Mouse (Mus musculus) thymus, adult 2 months (tissue): ENCODE results near the gene Shisal2a. TPM values are rescaled to one million over a fixed set of nuclear protein-coding genes. Genes with fewer than 3 reads are reported as not detected.

Experiments used
- DNase-seq: peaks from one replicate; pipeline ENCODE4 v3.0.0; 2021
- H3K27ac ChIP-seq: fragments of 200-500 bp; 2 replicates; pipeline ENCODE4 v1.5.1; 2012; ENCODE audit warnings: low read length, control low read depth; ENCODE audit not compliant: control insufficient read depth, insufficient read depth
- H3K27me3 ChIP-seq: fragments of 200-500 bp; 2 replicates; pipeline ENCODE4 v1.6.1; 2012; ENCODE audit warnings: mild to moderate bottlenecking, low read length, moderate library complexity, mixed read lengths; ENCODE audit not compliant: control insufficient read depth, insufficient read depth
- H3K36me3 ChIP-seq: fragments of 200-500 bp; 2 replicates; pipeline ENCODE4 v1.6.1; 2012; ENCODE audit warnings: mild to moderate bottlenecking, low read length, moderate library complexity; ENCODE audit not compliant: control insufficient read depth, insufficient read depth
- H3K4me1 ChIP-seq: fragments of 200-500 bp; replicated peaks from 2 replicates; pipeline ENCODE4 v1.6.1; 2012; ENCODE audit warnings: low read length; ENCODE audit not compliant: control insufficient read depth, insufficient read depth
- H3K4me3 ChIP-seq: fragments of 200-500 bp; 2 replicates; pipeline ENCODE4 v1.5.1; 2012; ENCODE audit warnings: mild to moderate bottlenecking, low read length, control low read depth, moderate library complexity; ENCODE audit not compliant: control insufficient read depth, insufficient read depth
- CTCF ChIP-seq: fragments of 200-500 bp; IDR thresholded peaks from 2 replicates; pipeline ENCODE4 v1.5.1; 2012; ENCODE audit warnings: mild to moderate bottlenecking, control low read depth, low read length, moderate library complexity, borderline replicate concordance; ENCODE audit not compliant: control insufficient read depth, poor library complexity, insufficient read depth; ENCODE audit errors: extremely low read depth
- POLR2A ChIP-seq: fragments of 200-500 bp; IDR thresholded peaks from 2 replicates; pipeline ENCODE4 v1.6.1; 2012; ENCODE audit warnings: mild to moderate bottlenecking, low read length, control low read depth, moderate library complexity; ENCODE audit not compliant: control insufficient read depth, poor library complexity, insufficient read depth; ENCODE audit errors: extremely low read depth
- WGBS: fragments of 180-500 bp; shearing (Covaris S2); methylation state at CpG from one replicate; pipeline ENCODE4 v1.1.7; 2018; 5-methylcytosine and 5-hydroxymethylcytosine counted together
- polyA plus RNA-seq: library from polyadenylated mRNA; depleted of rRNA; stranded (reverse); fragments of >200 nt; gene quantifications from 2 replicates; pipeline ENCODE4 v1.2.3, GENCODE M21; 2012

Gene Shisal2a
- polyA plus RNA-seq, 1 experiment, result not detected

GRCm38 (mm10) chr4:108380146-108380545 is 3.0 kb downstream of the Shisal2a start:
- Histone ChIP-seq H3K27me3 (no peaks in the 10 kb centered on the region; the same call in 1 of the 2 replicates), H3K27ac (no peak overlapping the region), H3K4me3 (no peak overlapping the region), H3K36me3 (no peaks in the 10 kb centered on the region), H3K4me1 (no peaks in the 10 kb centered on the region)
- TF ChIP-seq POLR2A, result no peak
- TF ChIP-seq CTCF, result no peak
- DNase-seq, result no peak
- 17% methylated on average over 1 of the region's 1 CpGs for WGBS

- WGBS, result 90% methylated on average over 3 of the region's 3 CpGs
These were observed 3.7 kb downstream of the Shisal2a start for GRCm38 (mm10) chr4:108379476-108379875.

GRCm38 (mm10) chr4:108372166-108372565 is 11.0 kb downstream of the Shisal2a start:
- H3K27ac ChIP-seq, result no peak overlapping the region
- TF ChIP-seq POLR2A, result no peak
- no peak for TF ChIP-seq CTCF
- DNase-seq, result no peak
- H3K4me1 ChIP-seq, result no peaks in the 10 kb centered on the region
- no peaks in the 10 kb centered on the region for H3K36me3 ChIP-seq
- 91% methylated on average over 3 of the region's 3 CpGs for WGBS
- no peak overlapping the region for H3K4me3 ChIP-seq
- H3K27me3 ChIP-seq, result no peaks in the 10 kb centered on the region

More at GRCm38 (mm10) chr4:108379476-108379875, 3.7 kb downstream of the Shisal2a start:
- Histone ChIP-seq H3K27ac (no peak overlapping the region), H3K27me3 (no peaks in the 10 kb centered on the region; the same call in 1 of the 2 replicates), H3K4me1 (no peaks in the 10 kb centered on the region), H3K36me3 (no peaks in the 10 kb centered on the region), H3K4me3 (no peak overlapping the region)
- DNase-seq, result no peak
- no peak for TF ChIP-seq POLR2A
- no peak for TF ChIP-seq CTCF

- TF ChIP-seq POLR2A (no peak), CTCF (no peak)
- no peaks in the 10 kb centered on the region for H3K27me3 ChIP-seq
- no peak overlapping the region for H3K4me3 ChIP-seq
- no peaks in the 10 kb centered on the region for H3K36me3 ChIP-seq
- no peak for DNase-seq
- no peaks in the 10 kb centered on the region for H3K4me1 ChIP-seq
- WGBS, result 69% methylated on average over 3 of the region's 3 CpGs
- H3K27ac ChIP-seq, result no peak overlapping the region
These were observed 11.7 kb downstream of the Shisal2a start for GRCm38 (mm10) chr4:108371421-108371820.

GRCm38 (mm10) chr4:108370409-108370808 is 12.7 kb downstream of the Shisal2a start:
- no peaks in the 10 kb centered on the region for H3K36me3 ChIP-seq
- H3K27me3 ChIP-seq, result no peaks in the 10 kb centered on the region
- TF ChIP-seq POLR2A (no peak), CTCF (no peak)
- WGBS, result 23% methylated on average over 4 of the region's 4 CpGs
- H3K4me1 ChIP-seq, result no peaks in the 10 kb centered on the region
- DNase-seq, result no peak
- no peak overlapping the region for H3K27ac ChIP-seq
- H3K4me3 ChIP-seq, result no peak overlapping the region

- H3K4me1 ChIP-seq, result no peaks in the 10 kb centered on the region
- no peaks in the 10 kb centered on the region for H3K36me3 ChIP-seq
- no peak overlapping the region for H3K4me3 ChIP-seq
- WGBS, result 67% methylated on average over 5 of the region's 5 CpGs
- H3K27ac ChIP-seq, result no peak overlapping the region
- TF ChIP-seq CTCF, result no peak
- no peak for TF ChIP-seq POLR2A
- no peak for DNase-seq
- H3K27me3 ChIP-seq, result no peaks in the 10 kb centered on the region
These were observed 13.9 kb downstream of the Shisal2a start for GRCm38 (mm10) chr4:108369254-108369653.

GRCm38 (mm10) chr4:108364111-108364476 is 19.1 kb downstream of the Shisal2a start:
- Histone ChIP-seq H3K27ac (no peak overlapping the region), H3K4me3 (no peak overlapping the region), H3K27me3 (no peaks in the 10 kb centered on the region), H3K4me1 (peaks cover 6% of the 10 kb centered on the region), H3K36me3 (no peaks in the 10 kb centered on the region)
- DNase-seq, result no peak
- WGBS, result 87% methylated on average over 5 of the region's 5 CpGs
- no peak for TF ChIP-seq CTCF
